In genomic region chr12:53222742-53223141, GRCm38 (mm10) we compare ENCODE assay signal across 16 mouse cellular contexts. TPM values are rescaled to one million over a fixed set of nuclear protein-coding genes. Genes with fewer than 3 reads are reported as not detected.
DNase-seq lines count a peak whose midpoint lies in the region; ATAC-seq and TF ChIP-seq lines count a peak whose summit lies in the region.
"Had no signal": no experiment of that assay in that cellular context is flagged by ENCODE, and none has a peak within 500 bp of the region (broad histone marks: within the 10 kb centered on the region; RNA-seq: fewer than 3 reads in every experiment).

No protein-coding gene starts in this region.

- TF ChIP-seq POLR2A in cortical plate, adult 2 months (IDR thresholded peaks at IDR 0.05; ENCODE audit: extremely low read depth, insufficient read depth, low read length) = no peak

- H3K27me3 ChIP-seq in hindbrain, embryonic 11.5 days (ENCODE audit: control insufficient read depth, insufficient read depth, low read length) = no peaks in the 10 kb centered on the region
- H3K27me3 ChIP-seq in hindbrain, embryonic 16.5 days (replicated peaks; ENCODE audit: control insufficient read depth, insufficient read depth, low read length) = no peaks in the 10 kb centered on the region
- no peaks in the 10 kb centered on the region for H3K27me3 ChIP-seq in liver, postnatal 0 days (ENCODE audit: insufficient read depth, low read length)
- H3K27me3 ChIP-seq: heart, embryonic 15.5 days; liver, embryonic 15.5 days; neural tube, embryonic 12.5 days had no signal

- H3K4me3 ChIP-seq in hindbrain, embryonic 11.5 days (ENCODE audit: low read depth, low read length) = no peak overlapping the region
- no peak overlapping the region for H3K4me3 ChIP-seq in hindbrain, embryonic 16.5 days (ENCODE audit: low read length)
- no peak overlapping the region for H3K4me3 ChIP-seq in liver, postnatal 0 days (ENCODE audit: low read depth, low read length)
- H3K4me3 ChIP-seq in cortical plate, adult 2 months (ENCODE audit: insufficient read depth, low read length) = no peak overlapping the region
- H3K4me3 ChIP-seq: heart, embryonic 15.5 days; liver, embryonic 15.5 days; neural tube, embryonic 12.5 days had no signal

- no peaks in the 10 kb centered on the region for H3K36me3 ChIP-seq in hindbrain, embryonic 11.5 days (ENCODE audit: control insufficient read depth, insufficient read depth, low read length)
- no peaks in the 10 kb centered on the region for H3K36me3 ChIP-seq in hindbrain, embryonic 16.5 days (ENCODE audit: control insufficient read depth, insufficient read depth, low read length)
- no peaks in the 10 kb centered on the region for H3K36me3 ChIP-seq in liver, postnatal 0 days (replicated peaks; ENCODE audit: insufficient read depth, low read length)
- H3K36me3 ChIP-seq: heart, embryonic 15.5 days; liver, embryonic 15.5 days; neural tube, embryonic 12.5 days had no signal

- no peak for ATAC-seq in hindbrain, embryonic 11.5 days (ENCODE audit: low FRiP score)
- ATAC-seq in hindbrain, embryonic 16.5 days = no peak
- no peak for ATAC-seq in liver, postnatal 0 days
- ATAC-seq: inflammation-experienced regulatory T-cells, adult 6 months had no signal

- no peaks in the 10 kb centered on the region for H3K4me1 ChIP-seq in hindbrain, embryonic 11.5 days (replicated peaks; ENCODE audit: control insufficient read depth, insufficient read depth, low read length)
- H3K4me1 ChIP-seq in hindbrain, embryonic 16.5 days (ENCODE audit: control insufficient read depth, insufficient read depth, low read depth, low read length) = no peaks in the 10 kb centered on the region
- H3K4me1 ChIP-seq in liver, postnatal 0 days (ENCODE audit: insufficient read depth) = no peaks in the 10 kb centered on the region
- H3K4me1 ChIP-seq in cortical plate, adult 2 months (ENCODE audit: control insufficient read depth, insufficient read depth, low read length) = no peaks in the 10 kb centered on the region
- H3K4me1 ChIP-seq: heart, embryonic 15.5 days; liver, embryonic 15.5 days; neural tube, embryonic 12.5 days had no signal

- no peak overlapping the region for H3K27ac ChIP-seq in hindbrain, embryonic 11.5 days (ENCODE audit: low read depth, low read length)
- H3K27ac ChIP-seq in hindbrain, embryonic 16.5 days (ENCODE audit: low read depth, low read length) = no peak overlapping the region
- no peak overlapping the region for H3K27ac ChIP-seq in liver, postnatal 0 days (ENCODE audit: low read depth)
- H3K27ac ChIP-seq in cortical plate, adult 2 months (ENCODE audit: insufficient read depth, low read length) = no peak overlapping the region
- H3K27ac ChIP-seq: heart, embryonic 15.5 days; liver, embryonic 15.5 days; neural tube, embryonic 12.5 days had no signal

- TF ChIP-seq CTCF in liver, postnatal 0 days (IDR thresholded peaks at IDR 0.05; ENCODE audit: low read depth) = peak; percentile 28
- 0 out of 2 replicates have a peak, but pooled peaks have one; percentile 6 for TF ChIP-seq CTCF in cortical plate, adult 2 months (IDR thresholded peaks at IDR 0.05; ENCODE audit: extremely low read depth, insufficient read depth, low read length)

- no peak for TF ChIP-seq EP300 in liver, postnatal 0 days (IDR thresholded peaks at IDR 0.05; ENCODE audit: low read depth)

- H3K9ac ChIP-seq in hindbrain, embryonic 11.5 days (ENCODE audit: low read depth, low read length) = no peak overlapping the region
- no peak overlapping the region for H3K9ac ChIP-seq in hindbrain, embryonic 16.5 days (ENCODE audit: low read depth, low read length)
- no peak overlapping the region for H3K9ac ChIP-seq in liver, postnatal 0 days (replicated peaks)
- H3K9ac ChIP-seq: heart, embryonic 15.5 days; liver, embryonic 15.5 days; neural tube, embryonic 12.5 days had no signal

- WGBS in hindbrain, embryonic 11.5 days = 66% methylated on average over 4 of the region's 4 CpGs
- WGBS in hindbrain, embryonic 16.5 days = 64% methylated on average over 4 of the region's 4 CpGs
- WGBS in liver, postnatal 0 days (ENCODE audit: insufficient replicate concordance) = 63% methylated on average over 4 of the region's 4 CpGs

- no peaks in the 10 kb centered on the region for H3K9me3 ChIP-seq in hindbrain, embryonic 11.5 days (ENCODE audit: control insufficient read depth, low read length)
- no peaks in the 10 kb centered on the region for H3K9me3 ChIP-seq in hindbrain, embryonic 16.5 days (ENCODE audit: control insufficient read depth, low read length)
- no peaks in the 10 kb centered on the region for H3K9me3 ChIP-seq in liver, postnatal 0 days (ENCODE audit: low read length)
- H3K9me3 ChIP-seq: heart, embryonic 15.5 days; liver, embryonic 15.5 days; neural tube, embryonic 12.5 days had no signal

- no peak overlapping the region for H3K4me2 ChIP-seq in hindbrain, embryonic 11.5 days (replicated peaks; ENCODE audit: low read depth, low read length)
- H3K4me2 ChIP-seq in hindbrain, embryonic 16.5 days (ENCODE audit: low read length) = no peak overlapping the region
- H3K4me2 ChIP-seq in liver, postnatal 0 days (ENCODE audit: low read depth, low read length) = no peak overlapping the region
- H3K4me2 ChIP-seq: heart, embryonic 15.5 days; liver, embryonic 15.5 days; neural tube, embryonic 12.5 days had no signal

- peak; percentile 4 to 8 for DNase-seq in adrenal gland, postnatal 36 days
- DNase-seq in adrenal gland, postnatal 14 days = no peak
- DNase-seq in hindbrain, embryonic 11.5 days (ENCODE audit: low spot score) = peak; percentile 49
- DNase-seq in liver, postnatal 0 days = no peak
- DNase-seq in liver = no peak
- no peak for DNase-seq in thymus, postnatal 10 days (ENCODE audit: low spot score in 2 of 2)
- DNase-seq: cerebellum, adult 11-12 months; gastrocnemius, postnatal 10 days; spleen, adult 18-20 months had no signal

RNA-seq across cellular contexts. Expression of gene Npas3, which starts 25.7 kb away (rescaled TPM):
- total RNA-seq in adrenal gland, postnatal 36 days (2021) = 1 to 10 TPM; 1.3 to 2.8 TPM
- total RNA-seq in adrenal gland, postnatal 14 days (2021) = 1.6 and 4.4 TPM in 2 replicates
- polyA plus RNA-seq in hindbrain, embryonic 11.5 days (2014; fragmentation: Nextera tagmentation; extraction: Ambion mirVana) = 14.3 and 19.7 TPM in 2 replicates
- polyA plus RNA-seq in hindbrain, embryonic 16.5 days (2015; fragmentation: Nextera tagmentation; extraction: Ambion mirVana) = 21.4 and 21.6 TPM in 2 replicates
- 0.08 TPM in 2 replicates for polyA plus RNA-seq in liver, postnatal 0 days (2015; fragmentation: Nextera tagmentation; extraction: Ambion mirVana)
- polyA plus RNA-seq in cortical plate, adult 2 months (2012; rRNA removed) = 7.9 and 8.6 TPM in 2 replicates
- total RNA-seq: megakaryocyte, adult 5-6 weeks had no signal

Comparison
In these comparisons a context has a peak if more than half of its experiments do, and no peak if none do; other contexts are left out.
1. DNase-seq: peak in adrenal gland, postnatal 36 days (2 of 2) and hindbrain, embryonic 11.5 days (single experiment); none in adrenal gland, postnatal 14 days (single experiment), liver, postnatal 0 days (single experiment), liver (single experiment) and thymus, postnatal 10 days (0 of 2).